Mouse (Mus musculus) Muller cell, postnatal 12 days (primary cell): ENCODE data around the gene Faim.

Experiments
- DNase-seq: peaks from one replicate; pipeline ENCODE4 v3.0.0-alpha.2; 2015; ENCODE audit errors: inconsistent ontology term

Faim gene

GRCm38 (mm10) chr9:99048724-99049250 is 62.6 kb downstream of the Faim start:
- no peak for DNase-seq

GRCm38 (mm10) chr9:99049760-99050159 is 63.6 kb downstream of the Faim start:
- no peak for DNase-seq
